Mouse (Mus musculus): ENCODE measurements around the gene Hbq1b.
A peak's percentile ranks its signal among the peaks of the same experiment; 100 is the strongest.

The Hbq1b gene

GRCm38 (mm10) chr11:32300279-32301267 is 13.8 kb downstream of the Hbq1b start:
- no peak for DNase-seq (ENCODE audit: low spot score)

- no peak for DNase-seq (ENCODE audit: low spot score)
These were observed 14.7 kb downstream of the Hbq1b start for GRCm38 (mm10) chr11:32301506-32301905.

- DNase-seq (ENCODE audit: low spot score) = no peak
These were observed 16.2 kb downstream of the Hbq1b start for GRCm38 (mm10) chr11:32302824-32303419.

GRCm38 (mm10) chr11:32303455-32303854 is 16.7 kb downstream of the Hbq1b start:
- DNase-seq (ENCODE audit: low spot score) = no peak

GRCm38 (mm10) chr11:32307006-32307405 is 20.2 kb downstream of the Hbq1b start:
- DNase-seq (ENCODE audit: low spot score) = no peak

- DNase-seq (ENCODE audit: low spot score) = no peak
These were observed 22.7 kb downstream of the Hbq1b start for GRCm38 (mm10) chr11:32309446-32309845.

GRCm38 (mm10) chr11:32309928-32310327 is 23.2 kb downstream of the Hbq1b start:
- DNase-seq (ENCODE audit: low spot score) = no peak

GRCm38 (mm10) chr11:32316009-32316408 is 29.2 kb downstream of the Hbq1b start:
- DNase-seq (ENCODE audit: low spot score) = no peak

- DNase-seq (ENCODE audit: low spot score) = no peak
These were observed 33.9 kb downstream of the Hbq1b start for GRCm38 (mm10) chr11:32320507-32321195.

- DNase-seq (ENCODE audit: low spot score) = peak; percentile 76
These were observed 34.4 kb downstream of the Hbq1b start for GRCm38 (mm10) chr11:32321196-32321565.

- peak; percentile 95 for DNase-seq (ENCODE audit: low spot score)
These were observed 37.8 kb downstream of the Hbq1b start for GRCm38 (mm10) chr11:32324609-32325008.

- DNase-seq (ENCODE audit: low spot score) = no peak
These were observed 44.3 kb downstream of the Hbq1b start for GRCm38 (mm10) chr11:32331075-32331474.

- DNase-seq (ENCODE audit: low spot score) = no peak
These were observed 45.1 kb downstream of the Hbq1b start for GRCm38 (mm10) chr11:32331861-32332260.

- no peak for DNase-seq (ENCODE audit: low spot score)
These were observed 46.5 kb downstream of the Hbq1b start for GRCm38 (mm10) chr11:32333235-32333634.

GRCm38 (mm10) chr11:32336435-32336907 is 49.7 kb downstream of the Hbq1b start:
- no peak for DNase-seq (ENCODE audit: low spot score)

All from embryo, embryonic 10.5 days (tissue).